Mouse (Mus musculus) c-Kit-negative CD71-positive TER-119-positive erythroid progenitor cells, embryonic 14.5 days (primary cell): ENCODE results near the gene Mettl11b.

Experiments used
- DNase-seq: peaks from one replicate; pipeline ENCODE4 v3.0.0-alpha.2; 2013; ENCODE audit warnings: low read depth, low spot score

The Mettl11b gene

GRCm38 (mm10) chr1:163656432-163656831, 68.6 kb downstream of the Mettl11b start:
- DNase-seq, result no peak
